Mouse (Mus musculus): ENCODE data around the gene Pdia2. TPM values are rescaled to one million over a fixed set of nuclear protein-coding genes. Genes with fewer than 3 reads are reported as not detected.

Pdia2 gene
- polyA plus RNA-seq, 1 experiment from 2014 or later: 1.9 TPM

DNA sequence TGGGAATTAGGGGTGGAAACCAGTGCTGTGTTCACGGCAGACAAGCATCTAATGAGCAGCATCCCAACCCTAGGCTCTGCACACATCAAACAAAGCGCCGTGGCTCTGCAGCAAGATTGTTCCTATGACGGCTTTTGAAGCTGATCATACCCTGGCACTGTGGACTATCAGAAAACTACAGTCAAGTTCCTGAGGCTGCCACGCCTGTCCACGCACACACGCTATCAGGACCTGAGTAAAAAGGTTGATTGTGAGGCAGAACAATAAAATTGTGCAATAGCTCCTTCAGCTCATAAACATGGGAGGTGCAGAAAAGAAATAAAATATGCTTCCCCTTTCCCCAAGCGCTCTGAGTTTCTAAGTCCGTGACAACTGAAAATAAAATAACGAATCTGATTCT, 38.8 kb upstream of the Pdia2 start:
- WGBS: 79% methylated on average over 10 of the region's 10 CpGs
- DNase-seq (ENCODE audit: low spot score): no peak
- H3K4me2 ChIP-seq (ENCODE audit: low read length): no peak overlapping the region

DNA sequence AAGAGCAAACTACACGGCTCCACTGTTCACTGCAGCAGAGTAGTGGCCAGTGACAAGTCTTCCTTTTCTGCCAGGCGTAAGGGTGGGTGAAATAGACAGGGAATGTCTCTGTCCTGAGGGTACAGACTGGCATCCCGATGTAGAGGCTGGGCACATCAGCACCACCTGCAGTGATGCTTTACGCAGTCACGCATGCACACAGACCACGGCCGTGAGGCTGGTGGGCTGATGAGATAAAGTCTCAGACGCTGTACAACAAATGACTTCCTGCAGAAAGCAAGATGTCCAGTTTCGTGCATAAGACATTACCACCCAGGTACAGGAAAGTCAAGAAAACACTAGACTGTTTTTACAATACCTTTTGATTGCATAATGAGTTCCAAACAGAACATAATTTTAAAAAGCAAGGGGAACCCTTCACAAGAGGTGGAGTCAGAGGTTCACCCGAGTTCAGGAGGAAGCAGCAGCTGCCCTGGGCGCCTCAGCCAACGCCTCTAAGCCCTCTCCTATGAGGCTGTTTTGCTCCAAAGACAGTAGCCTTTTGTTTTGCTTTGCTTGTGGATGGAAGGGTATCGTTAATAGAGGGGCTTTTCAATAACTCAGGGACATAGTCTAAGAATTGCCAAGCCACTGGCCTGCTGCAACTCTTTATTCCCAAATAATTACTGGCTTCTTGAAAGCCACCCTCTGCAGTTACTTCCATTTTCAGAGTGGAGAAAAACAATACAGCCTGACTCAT, 36.4 kb upstream of the Pdia2 start:
- ATAC-seq (replicated peaks; ENCODE audit: low FRiP score, low read depth): no peak
- Histone ChIP-seq H3K4me2 (ENCODE audit: low read length) (no peak overlapping the region), H3K9ac (ENCODE audit: low read depth, low read length) (no peak overlapping the region), H3K4me3 (replicated peaks; ENCODE audit: low read depth, low read length) (no peak overlapping the region), H3K4me1 (replicated peaks; ENCODE audit: insufficient read depth, low read length) (no peaks in the 10 kb centered on the region), H3K36me3 (ENCODE audit: insufficient read depth, low read length) (no peaks in the 10 kb centered on the region), H3K9me3 (replicated peaks; ENCODE audit: low read length) (no peaks in the 10 kb centered on the region), H3K27ac (peak overlapping the region; percentile 32), H3K27me3 (ENCODE audit: insufficient read depth, low read length) (no peaks in the 10 kb centered on the region)
- WGBS: 61% methylated on average over 13 of the region's 13 CpGs
- DNase-seq (ENCODE audit: low spot score): no peak
- no peak for TF ChIP-seq CTCF (IDR thresholded peaks at IDR 0.05; ENCODE audit: low read depth)

More for the DNA sequence above, 38.8 kb upstream of the Pdia2 start:
- H3K9me3 ChIP-seq (replicated peaks; ENCODE audit: low read length): no peaks in the 10 kb centered on the region
- H3K4me1 ChIP-seq (replicated peaks; ENCODE audit: insufficient read depth, low read length): 0 out of 2 replicates have a peak, but pooled peaks cover 2% of the 10 kb centered on the region
- no peak overlapping the region for H3K4me3 ChIP-seq (replicated peaks; ENCODE audit: low read depth, low read length)
- ATAC-seq (replicated peaks; ENCODE audit: low FRiP score, low read depth): no peak
- TF ChIP-seq CTCF (IDR thresholded peaks at IDR 0.05; ENCODE audit: low read depth): no peak
- H3K27me3 ChIP-seq (ENCODE audit: insufficient read depth, low read length): no peaks in the 10 kb centered on the region
- H3K27ac ChIP-seq: no peak overlapping the region
- H3K9ac ChIP-seq (ENCODE audit: low read depth, low read length): no peak overlapping the region
- no peaks in the 10 kb centered on the region for H3K36me3 ChIP-seq (ENCODE audit: insufficient read depth, low read length)

DNA sequence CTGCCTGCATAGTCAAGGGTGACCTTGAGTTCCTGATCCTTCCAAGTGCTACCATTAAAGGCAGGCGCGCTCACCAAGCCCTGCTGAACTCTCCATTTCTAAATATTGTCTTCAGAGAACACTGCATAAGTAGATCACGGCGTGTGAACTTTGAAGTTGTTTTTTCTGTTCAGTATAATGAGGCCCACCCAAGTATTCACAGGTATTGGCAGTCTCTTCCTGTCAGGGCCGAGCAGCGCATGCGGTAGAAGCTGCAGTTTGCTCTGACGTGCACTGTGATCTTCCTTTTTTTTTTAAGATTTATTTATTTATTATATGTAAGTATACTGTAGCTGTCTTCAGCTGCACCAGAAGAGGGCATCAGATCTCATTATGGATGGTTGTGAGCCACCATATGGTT, 35.5 kb upstream of the Pdia2 start:
- no peak for ATAC-seq (replicated peaks; ENCODE audit: low FRiP score, low read depth)
- no peak overlapping the region for H3K9ac ChIP-seq (ENCODE audit: low read depth, low read length)
- H3K36me3 ChIP-seq (ENCODE audit: insufficient read depth, low read length): no peaks in the 10 kb centered on the region
- no peaks in the 10 kb centered on the region for H3K27me3 ChIP-seq (ENCODE audit: insufficient read depth, low read length)
- 88% methylated on average over 8 of the region's 8 CpGs for WGBS
- H3K27ac ChIP-seq: no peak overlapping the region
- no peaks in the 10 kb centered on the region for H3K4me1 ChIP-seq (replicated peaks; ENCODE audit: insufficient read depth, low read length)
- no peak for DNase-seq (ENCODE audit: low spot score)
- no peaks in the 10 kb centered on the region for H3K9me3 ChIP-seq (replicated peaks; ENCODE audit: low read length)
- H3K4me3 ChIP-seq (replicated peaks; ENCODE audit: low read depth, low read length): no peak overlapping the region
- H3K4me2 ChIP-seq (ENCODE audit: low read length): no peak overlapping the region
- TF ChIP-seq CTCF (IDR thresholded peaks at IDR 0.05; ENCODE audit: low read depth): no peak

DNA sequence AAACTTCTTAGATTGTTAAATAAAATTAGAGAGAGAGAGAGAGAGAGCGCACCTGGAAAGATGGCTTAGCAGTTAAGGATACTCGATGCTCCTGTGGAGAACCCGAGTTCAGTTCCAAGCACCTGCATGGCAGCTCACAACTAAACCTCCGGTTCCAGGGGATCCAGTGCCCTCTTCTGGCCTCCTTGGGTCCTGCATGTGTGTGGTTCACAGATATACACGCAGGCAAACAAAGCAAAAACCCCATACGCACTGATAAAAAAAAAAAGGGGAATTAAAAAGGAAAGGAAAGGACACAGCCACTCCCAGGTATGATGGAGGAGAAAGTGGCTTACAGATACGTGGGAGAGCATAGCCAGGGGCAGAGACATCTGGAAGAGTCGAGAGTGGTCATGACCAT, 34.0 kb upstream of the Pdia2 start:
- no peak overlapping the region for H3K9ac ChIP-seq (ENCODE audit: low read depth, low read length)
- no peaks in the 10 kb centered on the region for H3K4me1 ChIP-seq (replicated peaks; ENCODE audit: insufficient read depth, low read length)
- ATAC-seq (replicated peaks; ENCODE audit: low FRiP score, low read depth) (no peak), DNase-seq (ENCODE audit: low spot score) (no peak)
- no peak overlapping the region for H3K4me3 ChIP-seq (replicated peaks; ENCODE audit: low read depth, low read length)
- no peaks in the 10 kb centered on the region for H3K36me3 ChIP-seq (ENCODE audit: insufficient read depth, low read length)
- H3K27ac ChIP-seq: no peak overlapping the region
- H3K9me3 ChIP-seq (replicated peaks; ENCODE audit: low read length): no peaks in the 10 kb centered on the region
- no peaks in the 10 kb centered on the region for H3K27me3 ChIP-seq (ENCODE audit: insufficient read depth, low read length)
- WGBS: 76% methylated on average over 8 of the region's 8 CpGs
- H3K4me2 ChIP-seq (ENCODE audit: low read length): no peak overlapping the region
- TF ChIP-seq CTCF (IDR thresholded peaks at IDR 0.05; ENCODE audit: low read depth): peak; percentile 51

DNA sequence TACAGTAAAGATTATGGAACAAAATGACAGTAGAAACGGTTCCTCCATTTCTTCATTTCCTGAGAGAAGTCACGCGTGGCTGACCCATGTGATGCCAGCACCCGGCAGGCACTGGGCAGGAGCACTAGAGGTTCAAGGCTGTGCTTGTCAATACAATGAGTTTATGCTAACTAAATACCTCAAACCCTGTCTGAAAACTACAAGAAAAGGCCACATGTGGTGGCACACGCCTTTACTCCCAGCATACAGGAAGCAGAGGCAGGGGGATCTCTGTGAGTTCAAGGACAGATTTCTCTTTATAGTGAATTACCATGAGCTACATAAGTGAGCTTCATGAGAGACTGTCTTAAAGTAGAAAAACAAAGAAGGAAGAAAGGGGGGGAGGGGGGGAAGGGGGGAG, 32.3 kb upstream of the Pdia2 start:
- no peak overlapping the region for H3K9ac ChIP-seq (ENCODE audit: low read depth, low read length)
- H3K9me3 ChIP-seq (replicated peaks; ENCODE audit: low read length): no peaks in the 10 kb centered on the region
- H3K27me3 ChIP-seq (ENCODE audit: insufficient read depth, low read length): no peaks in the 10 kb centered on the region
- 74% methylated on average over 5 of the region's 5 CpGs for WGBS
- TF ChIP-seq CTCF (IDR thresholded peaks at IDR 0.05; ENCODE audit: low read depth): no peak
- no peak for DNase-seq (ENCODE audit: low spot score)
- no peak for ATAC-seq (replicated peaks; ENCODE audit: low FRiP score, low read depth)
- H3K4me3 ChIP-seq (replicated peaks; ENCODE audit: low read depth, low read length): no peak overlapping the region
- 0 out of 2 replicates have a peak overlapping the region, but pooled peaks have one; percentile 13 for H3K27ac ChIP-seq
- H3K4me2 ChIP-seq (ENCODE audit: low read length): no peak overlapping the region
- H3K36me3 ChIP-seq (ENCODE audit: insufficient read depth, low read length): no peaks in the 10 kb centered on the region
- no peaks in the 10 kb centered on the region for H3K4me1 ChIP-seq (replicated peaks; ENCODE audit: insufficient read depth, low read length)

DNA sequence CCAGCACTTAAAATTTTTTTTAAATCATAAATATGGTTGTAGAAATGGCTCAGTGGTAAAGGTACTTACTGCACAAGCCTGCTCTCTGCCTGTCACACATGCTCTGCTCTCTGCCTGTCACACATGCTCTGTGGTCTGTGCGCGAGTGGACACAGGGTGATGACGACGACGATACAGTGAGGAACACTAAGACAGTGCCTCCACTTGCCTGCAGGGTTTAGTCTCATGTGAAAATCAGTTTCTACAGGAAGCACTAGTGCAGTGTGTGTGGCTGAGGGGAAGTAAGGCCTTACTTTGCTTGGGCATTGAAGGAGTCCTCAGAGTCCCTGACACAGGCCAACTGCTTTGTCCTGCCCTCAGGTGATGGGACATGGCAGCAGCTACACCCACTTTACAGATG, 30.9 kb upstream of the Pdia2 start:
- Histone ChIP-seq H3K27ac (no peak overlapping the region), H3K4me1 (replicated peaks; ENCODE audit: insufficient read depth, low read length) (no peaks in the 10 kb centered on the region; the same call in 1 of the 2 replicates), H3K9me3 (replicated peaks; ENCODE audit: low read length) (no peaks in the 10 kb centered on the region), H3K27me3 (ENCODE audit: insufficient read depth, low read length) (no peaks in the 10 kb centered on the region), H3K36me3 (ENCODE audit: insufficient read depth, low read length) (no peaks in the 10 kb centered on the region), H3K4me3 (replicated peaks; ENCODE audit: low read depth, low read length) (no peak overlapping the region), H3K4me2 (ENCODE audit: low read length) (no peak overlapping the region), H3K9ac (ENCODE audit: low read depth, low read length) (no peak overlapping the region)
- WGBS: 95% methylated on average over 5 of the region's 5 CpGs
- DNase-seq (ENCODE audit: low spot score): no peak
- TF ChIP-seq CTCF (IDR thresholded peaks at IDR 0.05; ENCODE audit: low read depth): no peak
- no peak for ATAC-seq (replicated peaks; ENCODE audit: low FRiP score, low read depth)
